In the genomic region with DNA sequence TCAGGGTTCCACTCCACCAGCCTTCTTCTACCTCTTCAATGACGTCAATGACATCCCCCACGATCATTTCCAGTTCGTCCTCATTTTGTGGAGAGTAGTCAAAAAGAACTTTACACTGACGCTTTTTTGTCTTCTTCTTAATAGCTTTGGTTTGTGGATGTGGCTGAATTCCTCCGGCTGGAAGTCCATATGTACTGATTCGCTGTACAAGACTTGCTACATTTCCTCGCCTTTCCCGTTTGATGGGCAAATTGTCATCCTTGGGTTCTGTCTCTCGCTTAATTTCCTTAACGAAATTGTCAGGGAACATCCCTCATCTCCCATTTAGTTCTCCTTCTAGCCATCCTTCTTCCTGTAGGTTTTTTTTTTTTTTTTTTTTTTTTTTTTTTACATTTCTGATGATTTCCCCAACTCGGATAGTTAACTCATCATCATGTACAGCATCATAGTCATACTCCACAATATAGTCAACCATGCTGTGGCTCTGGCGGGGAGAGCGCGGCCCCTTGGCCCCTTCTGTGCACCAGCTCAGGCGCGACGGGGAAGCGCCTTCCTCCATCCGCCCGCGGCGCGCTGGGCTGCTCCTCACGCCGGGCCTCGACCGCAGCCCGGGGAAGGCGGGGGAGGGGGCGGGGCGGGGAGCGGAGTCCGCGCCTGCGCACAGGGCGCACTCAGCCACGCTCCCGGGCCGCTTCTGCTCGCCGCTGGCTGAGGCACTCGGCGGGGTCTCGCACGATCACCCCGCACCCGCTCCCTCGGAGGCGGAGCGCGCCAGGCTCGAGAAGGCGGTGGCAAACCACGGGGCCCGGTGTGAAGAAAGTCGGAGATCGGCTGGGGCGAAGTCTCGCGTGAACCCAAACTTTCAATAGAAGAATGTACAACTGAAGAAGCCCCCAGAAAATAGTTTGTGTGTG, we compare ENCODE assay signal across 8 mouse cellular contexts. TPM values are rescaled to one million over a fixed set of nuclear protein-coding genes. Genes with fewer than 3 reads are reported as not detected.
DNase-seq lines count a peak whose midpoint lies in the region; ATAC-seq and TF ChIP-seq lines count a peak whose summit lies in the region.

No protein-coding gene starts in this region.

- H3K4me2 ChIP-seq in hindbrain, embryonic 15.5 days = peak overlapping the region; percentile 78

- 5% methylated on average over 60 of the region's 60 CpGs for WGBS in hindbrain, embryonic 15.5 days

- peaks cover 9% of the 10 kb centered on the region; the same call in 1 of the 2 replicates for H3K4me1 ChIP-seq in hindbrain, embryonic 15.5 days (replicated peaks)
- peaks cover 18% of the 10 kb centered on the region for H3K4me1 ChIP-seq in megakaryocyte, embryonic 14.5 days

- H3K36me3 ChIP-seq in hindbrain, embryonic 15.5 days = no peaks in the 10 kb centered on the region
- no peaks in the 10 kb centered on the region for H3K36me3 ChIP-seq in megakaryocyte, embryonic 14.5 days (replicated peaks; ENCODE audit: low read length)

- peak overlapping the region; percentile 48 for H3K4me3 ChIP-seq in hindbrain, embryonic 15.5 days
- H3K4me3 ChIP-seq in left cerebral cortex, adult 2 months = peak overlapping the region; percentile 48
- H3K4me3 ChIP-seq in megakaryocyte, embryonic 14.5 days (replicated peaks) = peak overlapping the region; percentile 88

- ATAC-seq in hindbrain, embryonic 15.5 days (ENCODE audit: low FRiP score, low read depth) = peak; percentile 97

- peak overlapping the region; percentile 28 for H3K27ac ChIP-seq in hindbrain, embryonic 15.5 days (replicated peaks)
- no peak overlapping the region for H3K27ac ChIP-seq in left cerebral cortex, adult 2 months

- intact Hi-C loops in left cerebral cortex, adult 2 months (cut with DNase I) = no loop called here

- peak; percentile 58 for DNase-seq in T-cell, adult 2 months (ENCODE audit: low spot score)
- peak; percentile 71 to 81 for DNase-seq in cerebellum, postnatal 14 days
- DNase-seq in gastrocnemius, adult 18-20 months (ENCODE audit: low spot score) = peak; percentile 57
- peak; percentile 65 to 72 for DNase-seq in left cerebral cortex, adult 2 months (ENCODE audit: extremely low spot score in 1 of 2, low spot score in 2 of 2)
- peak; percentile 39 to 52 for DNase-seq in right cerebral cortex, adult 2 months (ENCODE audit: low spot score in 2 of 2)
- DNase-seq in urinary bladder, adult 2 months (ENCODE audit: low spot score) = peak; percentile 64

- H3K27me3 ChIP-seq in hindbrain, embryonic 15.5 days = no peaks in the 10 kb centered on the region
- peaks cover 21% of the 10 kb centered on the region for H3K27me3 ChIP-seq in megakaryocyte, embryonic 14.5 days (replicated peaks)

- no peaks in the 10 kb centered on the region for H3K9me3 ChIP-seq in hindbrain, embryonic 15.5 days
- H3K9me3 ChIP-seq in megakaryocyte, embryonic 14.5 days = no peaks in the 10 kb centered on the region

- TF ChIP-seq CTCF in left cerebral cortex, adult 2 months (IDR thresholded peaks at IDR 0.05) = no peak

- peak overlapping the region; percentile 47 for H3K9ac ChIP-seq in hindbrain, embryonic 15.5 days

RNA-seq across cellular contexts. Expression of a gene that starts 12.4 kb away (rescaled TPM):
- 1 to 10 TPM; 2.2 to 7.2 TPM for total RNA-seq in gastrocnemius, adult 18-20 months (2021)
- 3.9 and 7.3 TPM in 2 replicates for polyA plus RNA-seq in hindbrain, embryonic 15.5 days (2015; fragmentation: Nextera tagmentation; extraction: Ambion mirVana)
- 10 to 100 TPM; 80.1 to 82.9 TPM for total RNA-seq in left cerebral cortex, adult 2 months (2021)
- polyA plus RNA-seq in megakaryocyte, embryonic 14.5 days (2012; ENCODE audit: insufficient read depth, low replicate concordance) = 0.35 TPM in 1 of 2 replicates, not detected in the other
- polyA plus RNA-seq in urinary bladder, adult 2 months (2012; rRNA removed) = 7.2 and 7.4 TPM in 2 replicates
